Mouse (Mus musculus) heart, embryonic 14.5 days (tissue): ENCODE results near the gene Gm43951. TPM values are rescaled to one million over a fixed set of nuclear protein-coding genes. Genes with fewer than 3 reads are reported as not detected.

ENCODE experiments used
- polyA plus RNA-seq: library from polyadenylated mRNA; unstranded; fragments of >200 nt; fragmentation: Nextera tagmentation; extraction: Ambion mirVana; gene quantifications from 2 replicates; pipeline ENCODE4 v1.2.1, GENCODE M21; 2014

Gm43951 gene
- polyA plus RNA-seq, 1 experiment from 2014 or later, result not detected

Other genes starting within 250 kb of the Gm43951 start
- 0.22 and 0.36 TPM in 2 replicates for gene Aipl1, start 169.3 kb downstream of the Gm43951 start, polyA plus RNA-seq
- 76.4 and 76.9 TPM in 2 replicates for gene Pimreg, start 164.8 kb downstream of the Gm43951 start, polyA plus RNA-seq
- 0.26 and 0.39 TPM in 2 replicates for gene Pitpnm3, start 71.1 kb downstream of the Gm43951 start, polyA plus RNA-seq
- 6.1 and 6.5 TPM in 2 replicates for gene 4933427D14Rik, start 619 bp upstream of the Gm43951 start, polyA plus RNA-seq
- 161 and 177 TPM in 2 replicates for gene Txndc17, start 707 bp upstream of the Gm43951 start, polyA plus RNA-seq
- gene Med31, start 8.8 kb upstream of the Gm43951 start, polyA plus RNA-seq, result 29.9 and 33.2 TPM in 2 replicates
- gene Slc13a5, start 60.4 kb upstream of the Gm43951 start, polyA plus RNA-seq, result 0.19 and 0.34 TPM in 2 replicates
- gene Xaf1, start 94.8 kb upstream of the Gm43951 start, polyA plus RNA-seq, result 8.0 and 8.9 TPM in 2 replicates
- gene Fbxo39, start 107.6 kb upstream of the Gm43951 start, polyA plus RNA-seq, result not detected in 2 replicates
- gene Tekt1, start 155.6 kb upstream of the Gm43951 start, polyA plus RNA-seq, result 0.19 and 0.28 TPM in 2 replicates
- 116 and 122 TPM in 2 replicates for gene Smtnl2, start 204.9 kb upstream of the Gm43951 start, polyA plus RNA-seq
- not detected in 2 replicates for gene Ggt6, start 228.7 kb upstream of the Gm43951 start, polyA plus RNA-seq
- gene Mybbp1a, start 234.5 kb upstream of the Gm43951 start, polyA plus RNA-seq, result 61.9 and 64.7 TPM in 2 replicates